Mouse (Mus musculus) lung, postnatal 14 days (tissue): ENCODE measurements at regions not wholly inside any gene's neighbourhood (a gene's known extent, or its start where the extent isn't known, plus 50 kb on each side); places are given as distances from the start of the nearest gene placed in this dataset.
"Not testable (repeated sequence)": the region's sequence is repeated elsewhere in the genome, so short reads cannot be mapped to it uniquely, and the experiment has no call there.

Experiments
- DNase-seq: peaks from one replicate; pipeline ENCODE4 v3.0.0; 2021

- peak; percentile 5 for DNase-seq
Measured at GRCm38 (mm10) chr15:89730320-89730719, 111.3 kb downstream of the Syt10 start.

- no peak for DNase-seq
Measured at GRCm38 (mm10) chr15:89724356-89724755, 117.3 kb downstream of the Syt10 start.

GRCm38 (mm10) chr15:89697221-89697620 lies 105.5 kb upstream of the Rabl2 start:
- no peak for DNase-seq

- DNase-seq, result no peak
Measured at GRCm38 (mm10) chr15:89676366-89676765, 84.6 kb upstream of the Rabl2 start.

GRCm38 (mm10) chr15:89656558-89656957 lies 64.8 kb upstream of the Rabl2 start:
- DNase-seq, result not testable (repeated sequence)
